Mouse (Mus musculus) G1E (cell line): Measurements from ENCODE around the gene Erc2.

ENCODE experiments used
- CTCF ChIP-seq: IDR thresholded peaks from 2 replicates; pipeline ENCODE4 v1.5.1; 2012; ENCODE audit warnings: low read depth, low read length, inconsistent platforms, mixed read lengths
- GATA1 ChIP-seq: IDR thresholded peaks from 2 replicates; pipeline ENCODE4 v1.6.1; 2012; ENCODE audit warnings: borderline replicate concordance, low read length, inconsistent platforms, mixed read lengths
- GATA2 ChIP-seq: IDR thresholded peaks from 2 replicates; pipeline ENCODE4 v1.6.1; 2012; ENCODE audit warnings: low read depth, low read length, inconsistent platforms, borderline replicate concordance
- POLR2AphosphoS5 ChIP-seq: IDR thresholded peaks from 2 replicates; pipeline ENCODE4 v1.6.1; 2012; ENCODE audit warnings: low read depth, low read length, inconsistent platforms; ENCODE audit not compliant: insufficient replicate concordance

GRCm38 (mm10) chr14:28445737-28446136 lies 823.5 kb downstream of the Erc2 start:
- no peak for TF ChIP-seq CTCF
- TF ChIP-seq GATA1: no peak
- no peak for TF ChIP-seq POLR2AphosphoS5
- no peak for TF ChIP-seq GATA2
